Mouse (Mus musculus): ENCODE data around the gene Gucy2g. TPM values are rescaled to one million over a fixed set of nuclear protein-coding genes. Genes with fewer than 3 reads are reported as not detected.

Gucy2g gene
- polyA plus RNA-seq, 1 experiment from 2014 or later = not detected

Small RNA genes lying within 50 kb of the gene (microRNA-seq; reads per million reads assigned to microRNA genes)
- 1.2 reads per million for gene Mir6715

Other genes with a start within 250 kb of the Gucy2g start
- gene Gpam, start 114.0 kb downstream of the Gucy2g start, polyA plus RNA-seq (2015; fragmentation: Nextera tagmentation; extraction: Ambion mirVana) = 24.7 and 27.9 TPM in 2 replicates
- gene Tectb, start 60.5 kb downstream of the Gucy2g start, polyA plus RNA-seq (2015; fragmentation: Nextera tagmentation; extraction: Ambion mirVana) = not detected in 2 replicates
- gene Acsl5, start 10.7 kb upstream of the Gucy2g start, polyA plus RNA-seq (2015; fragmentation: Nextera tagmentation; extraction: Ambion mirVana) = 13.4 and 15.8 TPM in 2 replicates
- 69.8 and 70.4 TPM in 2 replicates for gene Zdhhc6, start 74.8 kb upstream of the Gucy2g start, polyA plus RNA-seq (2015; fragmentation: Nextera tagmentation; extraction: Ambion mirVana)
- gene Vti1a, start 75.1 kb upstream of the Gucy2g start, polyA plus RNA-seq (2015; fragmentation: Nextera tagmentation; extraction: Ambion mirVana) = 29.3 and 34.4 TPM in 2 replicates

All from forebrain, embryonic 16.5 days (tissue).